Mouse (Mus musculus): ENCODE measurements around the gene Sgpp2.

The Sgpp2 gene

DNA sequence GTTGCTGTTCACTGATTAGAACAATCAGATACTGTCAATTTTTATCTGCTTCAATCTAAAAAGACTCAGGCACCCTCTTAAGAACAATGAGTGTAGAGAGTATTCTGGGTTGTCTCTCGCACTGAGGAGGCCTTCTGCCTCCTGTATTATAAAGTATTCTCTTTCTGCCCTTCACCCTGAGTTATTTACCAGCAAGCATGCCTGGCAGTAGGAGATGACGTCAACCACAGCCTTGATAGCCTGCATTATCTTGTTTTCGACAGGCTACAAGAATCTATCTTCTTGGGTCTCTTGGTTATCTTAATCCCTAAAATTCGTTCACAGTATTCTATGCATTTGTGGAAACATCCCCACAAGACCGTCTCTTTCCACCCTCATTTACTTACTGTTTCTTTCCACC is 29.8 kb downstream of the Sgpp2 start:
- DNase-seq (ENCODE audit: low spot score): no peak

- no peak for DNase-seq (ENCODE audit: low spot score)
Measured at GRCm38 (mm10) chr1:78340584-78340983, 30.4 kb downstream of the Sgpp2 start.

DNA sequence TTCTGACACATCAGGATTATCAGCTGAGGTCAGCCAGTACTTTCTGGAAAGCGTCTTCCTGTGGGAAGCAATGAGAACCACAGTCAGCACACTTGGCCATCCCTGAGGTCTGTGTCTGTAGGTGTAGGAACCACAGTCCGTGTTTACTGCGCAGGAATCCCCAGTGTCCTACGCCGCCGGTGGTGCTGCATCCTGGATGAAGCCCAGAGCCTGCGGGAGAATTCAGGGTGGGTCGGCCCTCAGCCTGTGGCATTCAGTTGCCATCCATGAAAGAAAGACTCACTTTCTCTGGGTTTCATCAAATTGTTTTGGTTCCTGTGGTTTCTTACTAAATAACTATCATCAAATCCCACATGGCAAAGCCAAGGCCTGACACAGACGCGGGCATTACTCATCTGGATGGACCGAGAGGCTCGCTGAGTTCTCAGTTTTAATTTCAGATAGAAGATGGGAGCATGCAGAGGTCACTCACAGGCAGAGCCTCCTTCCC is 37.2 kb downstream of the Sgpp2 start:
- DNase-seq (ENCODE audit: low spot score): no peak

GRCm38 (mm10) chr1:78349219-78349618 is 39.1 kb downstream of the Sgpp2 start:
- no peak for DNase-seq (ENCODE audit: low spot score)

DNA sequence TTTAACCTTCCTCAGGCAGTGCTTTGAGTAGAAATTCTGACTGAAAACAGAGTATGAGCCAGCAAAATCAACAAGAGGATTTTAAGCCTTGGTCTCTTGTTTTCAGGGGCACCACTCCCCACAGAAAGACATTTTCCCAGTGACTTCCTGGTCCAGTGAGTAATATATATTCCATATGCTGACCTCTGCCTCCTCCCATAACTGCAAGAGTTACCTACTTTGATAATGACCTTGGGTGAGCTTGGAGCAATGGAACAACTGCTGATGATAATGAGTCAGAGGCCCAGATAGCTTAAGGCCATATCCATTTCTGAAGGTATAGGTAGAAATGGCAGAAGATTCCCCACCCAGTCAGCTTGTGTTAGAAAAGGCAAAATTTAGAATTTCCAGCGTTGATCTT is 43.1 kb downstream of the Sgpp2 start:
- DNase-seq (ENCODE audit: low spot score): no peak

- DNase-seq (ENCODE audit: low spot score): peak; percentile 44
Measured at GRCm38 (mm10) chr1:78355123-78355522, 45.0 kb downstream of the Sgpp2 start.

DNA sequence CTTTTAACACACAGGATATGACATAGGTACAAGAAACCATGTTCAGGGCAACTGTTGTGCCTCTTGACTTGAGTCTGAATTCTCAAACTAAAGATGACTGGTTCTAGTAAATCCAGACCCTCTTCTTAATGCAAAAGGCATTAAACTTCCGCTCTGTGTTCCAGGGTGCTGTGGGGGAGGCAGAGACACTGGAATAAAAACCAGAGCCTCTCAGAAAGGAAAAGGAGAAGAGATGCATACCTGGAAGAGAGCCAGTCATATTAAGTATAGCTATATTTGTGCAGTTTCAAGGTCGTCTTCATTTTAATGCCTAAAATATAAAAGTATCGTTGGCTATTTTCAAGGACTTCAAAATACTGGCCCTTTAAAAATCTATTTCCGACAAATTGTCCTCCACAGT is 47.3 kb downstream of the Sgpp2 start:
- DNase-seq (ENCODE audit: low spot score): no peak

GRCm38 (mm10) chr1:78357868-78358267 is 47.7 kb downstream of the Sgpp2 start:
- DNase-seq (ENCODE audit: low spot score): no peak

- no peak for DNase-seq (ENCODE audit: low spot score)
Measured at GRCm38 (mm10) chr1:78363965-78364889, 54.1 kb downstream of the Sgpp2 start.

GRCm38 (mm10) chr1:78367806-78368205 is 57.7 kb downstream of the Sgpp2 start:
- DNase-seq (ENCODE audit: low spot score): no peak

DNA sequence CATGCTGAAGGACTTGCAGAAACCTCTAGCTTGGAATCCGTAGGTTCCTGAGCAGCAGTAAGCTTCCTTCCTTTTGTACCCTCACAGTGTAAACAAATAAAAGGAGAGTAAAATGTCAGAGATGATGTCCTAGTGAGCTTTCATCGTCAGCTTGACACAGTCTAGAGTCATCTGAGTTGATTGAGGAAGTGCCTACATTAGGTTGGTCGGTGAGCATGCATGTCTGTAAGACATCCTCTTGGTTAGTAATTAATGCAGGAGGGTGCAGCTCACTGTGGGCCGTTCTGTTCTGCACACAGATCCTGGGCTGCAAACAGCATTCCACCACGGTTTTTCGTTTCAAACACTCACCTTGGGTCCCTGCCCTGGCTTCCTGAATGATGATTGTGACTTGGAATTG is 60.0 kb downstream of the Sgpp2 start:
- DNase-seq (ENCODE audit: low spot score): no peak

- DNase-seq (ENCODE audit: low spot score): peak; percentile 31
Measured at GRCm38 (mm10) chr1:78371569-78372236, 61.6 kb downstream of the Sgpp2 start.

DNA sequence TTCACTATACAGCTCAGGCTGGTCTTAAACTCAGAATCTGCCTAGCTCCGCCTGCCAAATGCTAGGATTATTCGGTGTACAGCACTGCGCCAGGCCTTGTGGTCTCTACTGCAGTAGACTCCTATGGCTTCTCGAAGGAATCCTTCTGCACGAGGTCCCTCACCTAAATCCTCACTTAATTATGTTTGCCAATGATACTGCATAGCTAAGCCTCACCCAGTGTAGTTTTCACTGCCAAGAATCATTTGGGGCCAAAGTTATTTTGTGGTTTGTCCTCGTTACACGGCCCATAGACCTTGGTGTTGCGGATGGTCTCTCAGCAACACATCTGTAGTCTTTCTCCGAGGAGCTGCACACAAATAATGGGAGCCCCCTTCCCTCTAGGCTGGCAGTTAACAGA is 62.2 kb downstream of the Sgpp2 start:
- no peak for DNase-seq (ENCODE audit: low spot score)

DNA sequence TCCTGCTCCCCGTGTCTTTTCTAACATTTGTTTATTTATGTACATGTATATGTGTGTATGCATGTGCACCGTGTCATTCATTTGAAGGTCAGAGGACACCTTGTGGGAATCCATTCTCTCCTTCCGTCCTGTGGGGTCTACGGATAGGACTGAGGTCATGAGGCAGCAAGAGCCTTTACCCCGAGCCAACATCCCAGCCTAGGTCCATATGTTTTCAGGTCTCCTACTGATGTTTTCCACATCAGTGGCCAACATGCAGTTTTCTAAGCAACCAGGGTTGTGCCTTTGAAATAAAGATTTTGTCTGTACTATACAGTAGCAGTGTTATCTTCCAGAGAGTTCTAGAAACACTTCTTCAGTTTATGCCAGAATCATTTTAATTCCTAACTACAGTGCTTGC is 63.7 kb downstream of the Sgpp2 start:
- DNase-seq (ENCODE audit: low spot score): no peak

DNA sequence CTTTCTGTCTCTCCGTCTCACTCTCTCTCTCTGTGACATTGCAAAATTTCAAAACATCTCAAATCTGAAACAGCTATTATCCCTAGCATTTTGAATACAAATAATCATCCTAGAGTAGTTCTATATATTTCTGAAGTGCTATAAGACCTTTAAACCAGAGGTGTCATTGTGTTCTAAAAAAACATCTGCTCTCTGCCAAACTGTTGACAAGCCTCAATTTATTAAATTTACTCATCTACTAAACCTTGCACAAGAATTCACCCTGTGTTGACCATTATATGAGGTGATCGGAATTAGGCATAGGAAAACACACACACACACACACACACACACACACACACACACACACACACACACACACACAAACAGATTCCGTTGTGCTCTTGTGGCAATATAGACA is 64.9 kb downstream of the Sgpp2 start:
- no peak for DNase-seq (ENCODE audit: low spot score)

DNA sequence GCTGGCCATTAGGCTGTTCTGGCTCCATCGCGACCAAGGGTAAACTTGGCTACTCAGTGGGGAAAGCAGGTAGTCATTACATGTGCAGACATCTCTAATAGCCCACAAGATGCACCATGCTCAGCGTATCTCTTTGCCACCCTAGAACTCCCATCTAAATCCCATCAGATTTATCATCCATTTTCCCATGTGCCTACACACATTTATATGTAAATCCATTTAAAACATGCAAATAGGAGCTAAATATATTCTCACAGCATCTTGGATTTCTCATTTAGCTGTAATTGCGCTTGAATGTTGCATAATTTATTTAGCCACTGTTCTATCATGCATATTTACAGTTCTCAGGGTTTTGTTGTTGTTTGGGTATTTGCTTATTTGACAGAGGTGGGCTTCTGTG is 70.8 kb downstream of the Sgpp2 start:
- no peak for DNase-seq (ENCODE audit: low spot score)

- DNase-seq (ENCODE audit: low spot score): no peak
Measured at GRCm38 (mm10) chr1:78387854-78388253, 77.7 kb downstream of the Sgpp2 start.

DNA sequence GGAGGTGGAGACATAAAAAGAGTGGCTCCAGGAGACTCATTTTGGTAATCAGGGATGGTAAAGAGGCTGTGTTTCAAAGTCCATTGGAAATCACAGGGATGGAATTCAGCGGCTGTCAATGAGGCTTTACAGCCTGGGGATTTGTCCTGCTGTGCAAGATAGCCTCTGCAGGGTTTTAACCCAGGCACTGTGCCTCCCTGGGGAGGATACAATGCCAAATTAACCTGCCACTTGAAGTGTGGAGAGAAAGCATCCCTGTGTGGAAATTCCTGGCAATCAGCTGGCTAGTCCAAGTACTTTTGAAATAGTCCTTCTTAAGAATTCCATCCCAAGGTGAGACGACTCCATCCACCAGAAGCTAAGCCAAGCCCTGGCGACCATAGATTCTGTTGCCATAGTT is 78.7 kb downstream of the Sgpp2 start:
- no peak for DNase-seq (ENCODE audit: low spot score)

DNA sequence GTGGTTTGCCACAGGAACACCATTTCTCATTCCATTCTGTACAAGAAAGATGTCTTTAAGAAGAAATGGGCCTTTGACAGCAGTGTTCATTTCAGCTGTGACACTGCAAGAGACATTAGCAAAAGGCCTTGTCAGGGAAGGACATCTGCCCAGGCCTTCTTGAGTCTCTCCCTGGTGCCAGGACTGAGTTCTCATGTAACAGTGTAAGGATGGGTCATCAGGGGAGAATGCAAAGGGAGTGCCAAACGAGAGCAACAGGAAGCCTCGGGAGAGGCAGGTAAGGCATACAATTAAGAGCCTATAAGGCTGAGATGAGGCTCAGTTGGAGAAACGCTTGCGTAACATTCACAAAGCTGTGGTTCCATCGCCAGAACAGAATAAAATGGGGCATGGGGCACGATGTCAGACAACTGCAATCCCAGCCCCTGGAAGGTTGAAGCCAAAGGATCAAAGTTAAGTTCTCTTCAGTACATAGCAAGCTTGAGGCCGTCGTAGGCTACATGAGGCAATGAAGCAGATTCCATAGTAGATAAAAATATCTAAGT is 85.1 kb downstream of the Sgpp2 start:
- peak; percentile 8 for DNase-seq (ENCODE audit: low spot score)

DNA sequence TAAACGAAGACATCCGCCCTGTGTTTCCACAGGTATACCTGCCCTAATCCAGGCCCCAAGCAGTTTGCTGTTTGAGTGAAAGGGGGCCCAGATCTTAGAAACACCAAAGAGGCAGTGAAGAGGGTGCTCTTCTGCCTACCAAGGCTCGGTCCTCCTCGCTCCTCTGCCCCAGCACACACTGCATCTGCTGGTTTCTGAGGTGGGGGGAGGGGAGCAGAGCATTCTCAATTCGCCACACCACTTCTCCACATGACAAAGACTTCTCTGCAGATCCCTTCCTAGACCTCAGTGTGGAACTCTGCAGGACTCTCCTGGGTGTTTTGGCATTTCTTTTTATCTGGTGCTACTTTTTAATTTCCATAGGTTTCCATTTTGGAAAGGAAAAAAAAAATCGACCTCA is 85.6 kb downstream of the Sgpp2 start:
- DNase-seq (ENCODE audit: low spot score): no peak

- DNase-seq (ENCODE audit: low spot score): peak; percentile 60
Measured at GRCm38 (mm10) chr1:78396320-78396913, 86.3 kb downstream of the Sgpp2 start.

DNA sequence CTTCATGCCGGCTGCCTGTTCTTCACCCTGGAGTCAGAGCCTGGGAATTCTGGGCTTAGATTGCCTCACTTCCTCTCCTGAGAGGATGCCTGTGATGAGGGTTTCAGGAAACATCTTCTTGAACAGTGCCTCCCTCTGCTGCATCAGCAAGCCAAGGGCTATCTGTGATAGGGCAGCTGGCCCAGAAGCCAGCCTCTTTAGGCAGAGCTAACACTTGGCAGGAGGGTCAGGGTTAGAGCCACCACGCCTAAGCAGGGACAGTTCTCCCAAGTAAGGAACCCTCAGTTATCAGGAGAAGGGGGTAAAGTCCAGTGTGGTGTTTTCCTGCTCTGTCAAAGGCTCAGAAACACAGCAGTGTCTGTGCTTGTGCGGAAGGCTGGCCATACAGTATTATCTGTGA is 89.6 kb downstream of the Sgpp2 start:
- no peak for DNase-seq (ENCODE audit: low spot score)

DNA sequence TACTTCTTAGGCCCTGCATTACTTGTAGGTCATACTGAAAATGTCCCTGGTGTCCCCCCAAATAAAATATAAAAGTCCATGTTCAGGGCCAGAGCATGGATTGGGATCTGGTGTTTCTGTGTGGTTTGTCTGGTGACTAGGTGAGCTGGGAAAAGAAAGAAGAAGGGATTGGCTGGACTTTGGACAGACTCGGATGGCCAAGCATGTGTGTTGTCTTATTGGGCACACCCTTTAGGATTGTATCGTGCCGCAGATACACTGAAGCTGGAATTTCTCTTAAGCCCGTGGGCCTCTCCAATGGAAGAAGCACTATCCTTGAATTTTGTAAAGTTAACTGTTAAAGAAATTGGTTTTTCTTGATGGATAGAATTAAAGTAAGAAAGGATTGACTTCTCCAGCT is 91.3 kb downstream of the Sgpp2 start:
- no peak for DNase-seq (ENCODE audit: low spot score)
